Mouse (Mus musculus) hindbrain, embryonic 12.5 days (tissue): Measurements from ENCODE around the gene Bfar. TPM values are rescaled to one million over a fixed set of nuclear protein-coding genes. Genes with fewer than 3 reads are reported as not detected.
A peak's percentile ranks its signal among the peaks of the same experiment; 100 is the strongest.
"Not testable (repeated sequence)": the region's sequence is repeated elsewhere in the genome, so short reads cannot be mapped to it uniquely, and the experiment has no call there.

ENCODE experiments used
- ATAC-seq: fragments of 200-750 bp; cut with Nextera tagmentation; 2 replicates; pipeline ENCODE4 v1.8.0; 2017; ENCODE audit warnings: moderate TSS enrichment; ENCODE audit not compliant: low FRiP score
- H3K27ac ChIP-seq: fragments of 300-500 bp; sonication (generic); 2 replicates; pipeline ENCODE4 v1.5.1; 2016; ENCODE audit warnings: mild to moderate bottlenecking
- H3K27me3 ChIP-seq: fragments of 300-500 bp; sonication (generic); 2 replicates; pipeline ENCODE4 v1.6.1; 2016; ENCODE audit warnings: mild to moderate bottlenecking
- H3K36me3 ChIP-seq: fragments of 300-500 bp; sonication (generic); 2 replicates; pipeline ENCODE4 v1.6.1; 2016; ENCODE audit warnings: mild to moderate bottlenecking
- H3K4me1 ChIP-seq: fragments of 300-500 bp; sonication (generic); 2 replicates; pipeline ENCODE4 v1.6.1; 2016
- H3K4me2 ChIP-seq: fragments of 300-500 bp; sonication (generic); replicated peaks from 2 replicates; pipeline ENCODE4 v1.6.1; 2016; ENCODE audit warnings: mild to moderate bottlenecking
- H3K4me3 ChIP-seq: fragments of 300-500 bp; sonication (generic); 2 replicates; pipeline ENCODE4 v1.5.1; 2016; ENCODE audit warnings: mild to moderate bottlenecking
- H3K9ac ChIP-seq: fragments of 300-500 bp; sonication (generic); 2 replicates; pipeline ENCODE4 v1.6.1; 2016; ENCODE audit warnings: mild to moderate bottlenecking, moderate library complexity
- H3K9me3 ChIP-seq: fragments of 300-500 bp; sonication (generic); replicated peaks from 2 replicates; pipeline ENCODE4 v1.6.1; 2016; ENCODE audit warnings: mild to moderate bottlenecking
- WGBS: fragments of 180-500 bp; shearing (Covaris S2); methylation state at CpG from one replicate; pipeline ENCODE4 v1.1.7; 2016; 5-methylcytosine and 5-hydroxymethylcytosine counted together
- polyA plus RNA-seq: library from polyadenylated mRNA; unstranded; fragments of >200 nt; fragmentation: Nextera tagmentation; extraction: Ambion mirVana; gene quantifications from 2 replicates; pipeline ENCODE4 v1.2.1, GENCODE M21; 2016

Gene Bfar
- polyA plus RNA-seq, 1 experiment from 2014 or later, result 48.2 TPM

- not testable (repeated sequence) for H3K27me3 ChIP-seq, H3K36me3 ChIP-seq, ATAC-seq, H3K9ac ChIP-seq, H3K27ac ChIP-seq, H3K4me3 ChIP-seq, H3K9me3 ChIP-seq
- Histone ChIP-seq H3K4me2 (peak overlapping the region; percentile 82), H3K4me1 (peaks cover 18% of the 10 kb centered on the region)
- 82% methylated on average over 5 of the region's 5 CpGs for WGBS
Observed at GRCm38 (mm10) chr16:13670896-13671295, 762 bp upstream of the Bfar start.

GRCm38 (mm10) chr16:13672386-13672898 lies 784 bp downstream of the Bfar start:
- H3K9me3 ChIP-seq, result no peaks in the 10 kb centered on the region
- peak overlapping the region; percentile 95 for H3K9ac ChIP-seq
- H3K4me1 ChIP-seq, result peaks cover 11% of the 10 kb centered on the region
- peak overlapping the region; percentile 76 for H3K4me3 ChIP-seq
- peaks cover 18% of the 10 kb centered on the region for H3K36me3 ChIP-seq
- ATAC-seq, result peak; percentile 26; the same call in 1 of the 2 replicates
- H3K27me3 ChIP-seq, result no peaks in the 10 kb centered on the region
- 3% methylated on average over 20 of the region's 20 CpGs for whole genome bisulfite sequencing
- H3K4me2 ChIP-seq, result peak overlapping the region; percentile 82
- peak overlapping the region; percentile 81; the same call in 1 of the 2 replicates for H3K27ac ChIP-seq

- ATAC-seq, result no peak
- Histone ChIP-seq H3K27me3 (no peaks in the 10 kb centered on the region), H3K4me1 (peaks cover 10% of the 10 kb centered on the region), H3K9me3 (no peaks in the 10 kb centered on the region), H3K4me2 (peak overlapping the region; percentile 82), H3K27ac (no peak overlapping the region), H3K4me3 (no peak overlapping the region), H3K36me3 (peaks cover 24% of the 10 kb centered on the region), H3K9ac (no peak overlapping the region)
- WGBS, result 82% methylated on average over 5 of the region's 5 CpGs
Observed at GRCm38 (mm10) chr16:13673114-13673513, 1.5 kb downstream of the Bfar start.

GRCm38 (mm10) chr16:13674511-13674910 lies 2.9 kb downstream of the Bfar start:
- no peak for ATAC-seq
- Histone ChIP-seq H3K9me3 (no peaks in the 10 kb centered on the region), H3K4me2 (no peak overlapping the region), H3K9ac (no peak overlapping the region), H3K4me3 (no peak overlapping the region), H3K27ac (no peak overlapping the region), H3K36me3 (peaks cover 29% of the 10 kb centered on the region), H3K4me1 (peaks cover 10% of the 10 kb centered on the region), H3K27me3 (no peaks in the 10 kb centered on the region)
- WGBS, result 95% methylated on average over 3 of the region's 3 CpGs

- no peaks in the 10 kb centered on the region for H3K9me3 ChIP-seq
- 92% methylated on average over 3 of the region's 3 CpGs for WGBS
Observed at GRCm38 (mm10) chr16:13678601-13679319, 7.1 kb downstream of the Bfar start.

GRCm38 (mm10) chr16:13698998-13699397 lies 27.3 kb downstream of the Bfar start:
- H3K27ac ChIP-seq, result no peak overlapping the region
- WGBS, result 92% methylated on average over 7 of the region's 7 CpGs
- H3K4me1 ChIP-seq, result no peaks in the 10 kb centered on the region
- H3K36me3 ChIP-seq, result peaks cover 83% of the 10 kb centered on the region
- H3K27me3 ChIP-seq, result no peaks in the 10 kb centered on the region
- ATAC-seq, result no peak
- H3K4me3 ChIP-seq, result no peak overlapping the region
- H3K9ac ChIP-seq, result no peak overlapping the region
- H3K9me3 ChIP-seq, result no peaks in the 10 kb centered on the region
- H3K4me2 ChIP-seq, result no peak overlapping the region

More at GRCm38 (mm10) chr16:13678601-13679319, 7.1 kb downstream of the Bfar start:
- Histone ChIP-seq H3K9ac (no peak overlapping the region), H3K4me1 (no peaks in the 10 kb centered on the region), H3K36me3 (peaks cover 29% of the 10 kb centered on the region), H3K27ac (no peak overlapping the region), H3K27me3 (no peaks in the 10 kb centered on the region), H3K4me3 (no peak overlapping the region), H3K4me2 (no peak overlapping the region)
- no peak for ATAC-seq

GRCm38 (mm10) chr16:13702184-13702583 lies 30.5 kb downstream of the Bfar start:
- Histone ChIP-seq H3K36me3 (peaks cover 67% of the 10 kb centered on the region), H3K9me3 (no peaks in the 10 kb centered on the region)
- WGBS, result 96% methylated on average over 7 of the region's 7 CpGs

GRCm38 (mm10) chr16:13704676-13705075 lies 33.0 kb downstream of the Bfar start:
- Histone ChIP-seq H3K4me3 (no peak overlapping the region), H3K9me3 (no peaks in the 10 kb centered on the region), H3K4me1 (no peaks in the 10 kb centered on the region), H3K36me3 (peaks cover 46% of the 10 kb centered on the region), H3K27ac (no peak overlapping the region), H3K9ac (no peak overlapping the region), H3K27me3 (no peaks in the 10 kb centered on the region), H3K4me2 (no peak overlapping the region)
- no peak for ATAC-seq
- 95% methylated on average over 7 of the region's 10 CpGs for WGBS

More at GRCm38 (mm10) chr16:13702184-13702583, 30.5 kb downstream of the Bfar start:
- no peaks in the 10 kb centered on the region for H3K27me3 ChIP-seq
- H3K4me3 ChIP-seq, result no peak overlapping the region
- no peak overlapping the region for H3K27ac ChIP-seq
- H3K4me2 ChIP-seq, result no peak overlapping the region
- H3K4me1 ChIP-seq, result no peaks in the 10 kb centered on the region
- H3K9ac ChIP-seq, result no peak overlapping the region
- no peak for ATAC-seq

- Histone ChIP-seq H3K27me3 (no peaks in the 10 kb centered on the region), H3K4me1 (no peaks in the 10 kb centered on the region), H3K4me3 (no peak overlapping the region), H3K36me3 (no peaks in the 10 kb centered on the region), H3K9ac (no peak overlapping the region), H3K4me2 (no peak overlapping the region), H3K27ac (no peak overlapping the region), H3K9me3 (no peaks in the 10 kb centered on the region)
- WGBS, result 92% methylated on average over 3 of the region's 3 CpGs
- no peak for ATAC-seq
Observed at GRCm38 (mm10) chr16:13714910-13715309, 43.3 kb downstream of the Bfar start.

GRCm38 (mm10) chr16:13716821-13717553 lies 45.3 kb downstream of the Bfar start:
- Histone ChIP-seq H3K4me3 (no peak overlapping the region), H3K4me1 (no peaks in the 10 kb centered on the region), H3K9ac (no peak overlapping the region), H3K4me2 (no peak overlapping the region), H3K27ac (no peak overlapping the region), H3K36me3 (no peaks in the 10 kb centered on the region), H3K9me3 (no peaks in the 10 kb centered on the region), H3K27me3 (no peaks in the 10 kb centered on the region)
- ATAC-seq, result no peak
- WGBS, result 81% methylated on average over 2 of the region's 2 CpGs

GRCm38 (mm10) chr16:13722937-13723336 lies 51.3 kb downstream of the Bfar start:
- Histone ChIP-seq H3K9me3 (no peaks in the 10 kb centered on the region), H3K9ac (no peak overlapping the region), H3K4me3 (no peak overlapping the region), H3K4me1 (no peaks in the 10 kb centered on the region), H3K27me3 (no peaks in the 10 kb centered on the region), H3K36me3 (no peaks in the 10 kb centered on the region), H3K4me2 (no peak overlapping the region), H3K27ac (no peak overlapping the region)
- ATAC-seq, result no peak
- 39% methylated on average over 10 of the region's 10 CpGs for WGBS

GRCm38 (mm10) chr16:13727811-13728335 lies 56.2 kb downstream of the Bfar start:
- no peaks in the 10 kb centered on the region for H3K36me3 ChIP-seq
- no peak overlapping the region for H3K4me2 ChIP-seq
- peaks cover 5% of the 10 kb centered on the region; the same call in 1 of the 2 replicates for H3K4me1 ChIP-seq
- no peak overlapping the region for H3K4me3 ChIP-seq
- 88% methylated on average over 5 of the region's 5 CpGs for WGBS
- H3K27me3 ChIP-seq, result peaks cover 7% of the 10 kb centered on the region; the same call in 1 of the 2 replicates
- no peaks in the 10 kb centered on the region for H3K9me3 ChIP-seq
- no peak overlapping the region for H3K9ac ChIP-seq
- no peak overlapping the region for H3K27ac ChIP-seq
- ATAC-seq, result no peak
